Mouse (Mus musculus): ENCODE measurements around the gene Nrp2. TPM values are rescaled to one million over a fixed set of nuclear protein-coding genes. Genes with fewer than 3 reads are reported as not detected.

Nrp2 gene
- total RNA-seq, 2 experiments from 2014 or later: 16.1 to 30.9 TPM

GRCm38 (mm10) chr1:62723891-62724290, 20.8 kb downstream of the Nrp2 start:
- no peak for DNase-seq

- no peak for DNase-seq
These were observed 21.5 kb downstream of the Nrp2 start for GRCm38 (mm10) chr1:62724461-62725021.

DNA sequence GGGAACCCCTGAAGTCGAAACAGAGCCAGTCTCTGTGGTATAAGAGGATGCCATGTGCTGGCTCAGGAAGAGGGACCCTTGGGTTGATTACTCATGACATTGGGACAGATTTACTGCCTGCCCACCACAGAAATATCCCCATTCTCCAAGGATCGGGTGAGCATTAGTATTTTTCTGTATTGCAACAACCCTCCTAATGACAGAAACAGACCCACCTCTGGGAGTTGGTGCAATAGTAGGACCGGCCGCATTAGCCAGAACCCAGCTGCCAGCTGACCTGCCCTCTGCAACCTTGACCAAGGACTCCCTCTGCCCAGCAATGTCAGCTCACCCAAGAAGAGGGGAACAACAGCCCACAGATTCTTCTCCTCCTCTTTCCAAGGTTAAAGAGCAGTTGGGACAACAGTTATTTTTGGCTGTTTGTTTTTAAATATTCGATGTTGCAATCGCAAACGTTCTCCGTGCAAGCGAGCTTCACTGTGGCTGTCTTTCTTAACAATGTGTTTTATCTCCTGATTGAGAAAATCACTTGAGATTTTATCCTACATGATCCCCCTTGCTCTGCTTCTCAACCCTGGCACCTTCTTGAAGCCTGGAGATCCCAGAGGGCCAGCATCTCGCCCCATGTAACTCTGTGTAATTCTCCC, 22.1 kb downstream of the Nrp2 start:
- no peak for DNase-seq

GRCm38 (mm10) chr1:62727191-62727590, 24.1 kb downstream of the Nrp2 start:
- no peak for DNase-seq

- DNase-seq: no peak
These were observed 25.3 kb downstream of the Nrp2 start for GRCm38 (mm10) chr1:62728421-62728820.

DNA sequence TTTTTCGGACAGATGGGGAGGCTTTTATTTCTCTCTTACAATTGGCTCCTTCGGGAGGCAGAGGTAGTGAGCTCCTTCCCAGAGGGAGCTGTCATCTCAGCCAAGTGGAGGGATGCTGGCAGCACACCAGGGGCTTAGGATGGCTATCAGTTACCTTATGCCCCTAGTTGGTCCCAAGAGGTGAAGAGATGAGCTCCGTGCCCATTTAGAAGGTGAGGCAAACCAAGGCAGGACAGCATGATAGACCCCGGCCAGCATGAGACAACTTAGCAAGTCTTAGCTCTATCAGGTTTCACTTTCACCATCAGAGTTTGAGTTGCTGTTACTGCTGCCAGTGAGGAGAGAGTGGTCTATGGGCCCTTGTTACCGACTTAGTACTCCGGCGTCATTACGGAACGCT, 25.8 kb downstream of the Nrp2 start:
- no peak for DNase-seq

DNA sequence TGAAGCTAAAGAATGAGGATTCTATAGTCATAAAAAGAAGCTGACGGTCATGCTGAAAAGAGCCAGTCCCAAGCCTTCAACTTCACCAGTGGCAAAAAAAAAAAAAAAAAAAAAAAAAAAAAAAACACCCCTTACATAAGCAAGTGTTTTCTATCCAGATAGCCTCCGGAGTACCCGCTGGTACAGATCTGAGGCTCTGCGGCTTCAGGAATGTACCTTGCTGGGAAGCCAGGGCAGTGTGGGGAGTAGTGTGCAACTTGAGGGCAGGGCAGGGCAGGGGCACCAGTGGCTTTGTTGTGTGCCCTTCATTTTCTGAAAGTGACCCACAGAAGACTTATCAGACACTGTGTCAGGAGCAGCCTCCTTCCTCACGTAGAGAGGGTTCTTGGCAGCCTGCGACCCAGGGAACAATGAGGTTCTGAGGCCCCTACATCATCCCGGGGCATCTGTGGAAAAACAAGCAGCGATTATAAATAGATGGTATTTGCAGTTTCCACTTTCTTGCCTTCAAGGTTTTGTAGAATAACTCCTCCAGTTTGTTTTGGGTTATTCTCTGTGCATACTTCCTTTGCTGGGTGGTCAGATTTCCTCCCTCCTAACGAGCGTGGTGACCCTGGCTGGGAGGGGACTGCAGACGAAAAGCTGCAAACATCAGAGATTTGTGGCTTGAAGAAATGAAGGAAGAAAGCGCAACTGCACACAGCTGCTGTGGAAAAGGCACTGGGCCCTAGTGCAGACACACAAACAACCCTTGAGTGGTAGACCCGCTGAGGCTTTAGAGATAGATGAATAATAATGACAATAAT, 26.5 kb downstream of the Nrp2 start:
- no peak for DNase-seq

GRCm38 (mm10) chr1:62732036-62732435, 29.0 kb downstream of the Nrp2 start:
- DNase-seq: no peak

DNA sequence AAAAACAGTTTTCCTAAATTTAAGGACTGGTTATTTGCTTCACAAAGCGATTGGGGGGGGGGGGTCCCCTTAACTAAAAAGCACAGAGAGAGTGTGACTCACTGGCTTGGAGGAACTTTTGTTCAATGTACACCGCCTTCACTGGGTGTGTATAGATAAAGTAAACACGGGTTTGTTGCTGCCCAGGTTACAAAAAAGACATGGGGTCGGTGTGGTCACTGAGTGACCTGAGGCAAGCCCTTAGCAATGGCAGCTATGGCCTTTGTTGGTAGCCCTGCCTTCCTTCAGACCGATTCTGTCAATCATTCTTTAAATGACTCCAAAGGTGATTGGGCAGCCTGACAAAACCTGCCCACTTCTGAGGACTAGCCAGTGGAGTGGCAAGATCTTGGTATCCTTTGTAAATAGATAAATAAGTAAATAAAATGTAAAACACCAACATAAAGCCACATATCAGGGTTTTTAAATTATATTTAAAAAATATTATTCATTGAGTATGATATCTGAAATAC, 31.4 kb downstream of the Nrp2 start:
- no peak for DNase-seq

DNA sequence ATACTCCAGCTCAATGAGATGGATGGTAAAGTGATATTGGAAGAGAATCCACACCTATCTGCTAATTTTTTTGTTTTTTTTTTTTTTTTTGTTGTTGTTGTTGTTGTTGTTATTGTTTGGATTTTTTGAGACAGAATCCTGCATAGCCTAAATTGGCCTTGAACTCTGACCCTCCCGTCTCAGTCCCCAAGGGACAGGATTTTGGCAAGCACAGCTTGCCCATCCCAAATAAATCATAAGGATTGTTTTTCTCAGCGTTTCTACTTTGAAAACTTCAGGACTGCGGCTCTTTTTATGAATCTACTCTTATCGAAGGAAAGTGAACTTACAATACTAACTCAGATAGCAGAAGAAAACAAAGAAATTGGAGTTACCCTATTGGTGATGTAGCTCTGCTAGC, 31.9 kb downstream of the Nrp2 start:
- no peak for DNase-seq

DNA sequence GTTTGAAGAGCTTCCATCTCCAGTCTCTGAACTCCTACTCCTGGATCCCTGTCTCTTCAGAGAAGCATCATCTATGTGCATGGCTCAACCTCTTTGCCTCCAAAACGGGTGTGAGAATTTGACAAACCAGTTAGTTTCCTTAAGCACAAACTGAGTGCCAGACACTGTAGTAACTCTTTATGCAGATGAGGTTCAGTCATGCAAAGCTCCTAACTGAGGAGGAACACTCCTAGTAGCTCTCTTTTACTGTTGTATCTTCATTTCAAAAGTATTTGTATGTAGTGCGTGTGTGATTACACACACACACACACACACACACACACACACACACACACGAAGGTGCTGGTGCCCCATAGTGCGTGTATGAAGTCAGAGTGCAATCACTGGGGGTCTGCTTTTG, 32.8 kb downstream of the Nrp2 start:
- DNase-seq: no peak

- DNase-seq: no peak
These were observed 33.4 kb downstream of the Nrp2 start for GRCm38 (mm10) chr1:62736455-62737012.

GRCm38 (mm10) chr1:62738165-62738564, 35.1 kb downstream of the Nrp2 start:
- DNase-seq: no peak

DNA sequence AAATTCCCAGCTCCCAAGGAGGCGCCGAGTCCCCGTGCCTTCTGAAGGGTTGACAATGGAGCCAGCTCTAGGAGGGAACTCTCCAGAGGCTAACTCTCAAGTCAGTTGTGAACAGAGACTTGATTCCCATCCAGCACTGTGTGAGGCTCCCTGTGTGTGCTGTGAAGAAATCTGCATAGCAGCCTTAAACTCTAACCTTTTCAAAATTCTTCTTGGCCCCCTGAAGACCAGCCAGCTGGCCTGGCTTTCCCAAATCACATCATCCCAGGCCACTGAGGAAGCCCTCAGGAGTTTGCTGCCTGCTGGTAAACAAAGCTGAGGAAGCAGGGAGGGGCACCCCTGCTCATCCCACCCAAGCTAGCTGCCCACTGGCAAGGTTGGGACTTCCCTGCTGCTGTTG, 39.0 kb downstream of the Nrp2 start:
- no peak for DNase-seq

DNA sequence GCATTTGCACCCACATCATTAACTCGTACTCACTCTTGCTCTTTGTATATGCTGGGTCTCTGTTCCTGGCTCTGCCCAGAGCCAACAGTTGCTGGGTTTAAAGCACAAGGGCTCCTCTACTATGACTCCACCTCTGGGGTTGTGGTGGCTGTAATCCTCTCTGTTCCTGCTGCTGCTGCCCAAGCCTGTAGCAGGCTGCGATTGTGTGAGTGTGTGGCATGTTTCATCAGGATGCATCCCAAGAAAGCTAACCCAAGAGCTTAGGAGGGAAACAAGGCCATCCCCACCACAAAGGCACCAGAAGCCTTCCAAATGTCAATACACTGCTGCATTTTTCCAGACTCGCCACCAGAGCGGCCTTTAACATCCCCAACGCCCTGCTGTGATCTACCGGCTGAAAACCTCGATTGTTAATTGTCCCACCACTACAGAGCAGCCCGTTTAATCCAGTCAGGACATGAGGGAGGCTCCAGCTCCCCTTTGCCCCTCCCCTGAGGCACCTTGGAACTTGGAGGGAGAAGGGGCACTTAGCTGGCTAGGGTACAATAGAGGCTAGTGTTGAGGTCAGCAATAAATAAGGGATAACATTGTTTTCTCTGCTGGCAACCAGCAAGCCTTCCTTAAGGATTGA, 40.1 kb downstream of the Nrp2 start:
- no peak for DNase-seq

DNA sequence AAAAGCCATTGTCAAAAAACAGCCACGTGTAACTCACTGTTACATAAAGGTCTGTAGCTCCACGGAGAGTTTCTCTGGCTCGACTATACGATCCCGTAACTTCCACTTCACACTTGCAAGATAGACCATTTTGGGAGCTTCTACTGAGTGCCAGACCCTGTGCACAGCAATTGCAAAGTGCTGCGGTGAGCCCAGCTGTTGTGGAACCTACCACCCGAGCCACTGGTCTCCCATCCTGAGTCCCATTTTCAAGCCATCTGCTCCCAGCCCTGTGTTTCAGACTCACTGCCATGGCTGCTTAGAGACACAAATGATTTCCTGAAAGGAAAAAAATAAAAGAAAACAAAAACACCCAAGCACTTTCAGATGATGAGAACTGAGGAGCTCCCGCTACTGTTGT, 42.8 kb downstream of the Nrp2 start:
- DNase-seq: no peak

GRCm38 (mm10) chr1:62747421-62748111, 44.5 kb downstream of the Nrp2 start:
- DNase-seq: no peak

DNA sequence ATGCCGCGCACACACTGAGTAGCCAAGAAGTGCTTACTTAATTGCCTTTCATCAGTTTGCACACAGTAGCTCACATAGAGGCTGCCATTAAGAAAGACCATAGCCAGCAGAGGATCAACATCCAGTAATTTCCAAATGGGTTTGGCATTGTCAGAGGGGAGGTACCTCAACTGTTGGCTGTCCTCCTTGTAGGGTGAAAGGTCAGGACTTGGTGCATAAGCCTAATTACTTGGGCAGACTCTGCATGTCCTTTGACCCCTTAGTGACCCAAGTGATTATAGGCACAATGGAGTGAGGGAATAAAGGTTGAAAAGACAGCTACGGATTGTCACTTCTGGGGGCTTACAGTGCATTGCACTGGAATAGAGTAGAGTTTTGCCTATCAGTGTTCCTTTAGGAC, 45.3 kb downstream of the Nrp2 start:
- DNase-seq: no peak

- no peak for DNase-seq
These were observed 46.6 kb downstream of the Nrp2 start for GRCm38 (mm10) chr1:62749716-62750115.

DNA sequence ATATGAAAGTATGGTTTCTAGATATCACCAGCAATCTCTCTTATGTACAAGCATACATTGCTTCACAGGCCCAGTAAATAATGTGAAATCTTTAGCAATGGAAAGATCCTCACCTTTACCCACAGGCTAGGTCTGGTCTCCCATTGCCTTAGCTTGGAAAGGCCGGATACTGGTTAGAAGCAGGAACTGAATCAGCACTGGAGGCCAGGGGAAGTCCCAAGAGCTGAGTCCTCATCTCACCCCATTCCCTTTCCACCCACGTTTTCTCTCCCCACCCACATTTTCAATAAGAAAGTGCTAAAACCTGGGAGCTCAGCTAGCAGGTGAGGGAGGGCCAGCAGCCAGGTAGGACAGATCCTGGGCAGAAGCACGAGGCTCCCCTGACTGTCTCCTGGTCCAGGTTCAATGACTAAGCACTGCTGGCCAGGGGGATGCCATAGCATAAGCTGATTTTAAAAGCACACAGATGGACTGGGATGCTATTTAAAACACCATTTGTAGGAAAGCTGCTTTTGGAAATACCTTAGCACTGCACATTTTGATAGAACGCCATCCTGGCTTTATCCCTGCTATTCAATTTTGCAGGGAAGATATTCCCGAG, 47.4 kb downstream of the Nrp2 start:
- no peak for DNase-seq

Measured in gastrocnemius, postnatal 10 days (tissue).